8 mouse cellular contexts compared by ENCODE assay signal in the genomic region with DNA sequence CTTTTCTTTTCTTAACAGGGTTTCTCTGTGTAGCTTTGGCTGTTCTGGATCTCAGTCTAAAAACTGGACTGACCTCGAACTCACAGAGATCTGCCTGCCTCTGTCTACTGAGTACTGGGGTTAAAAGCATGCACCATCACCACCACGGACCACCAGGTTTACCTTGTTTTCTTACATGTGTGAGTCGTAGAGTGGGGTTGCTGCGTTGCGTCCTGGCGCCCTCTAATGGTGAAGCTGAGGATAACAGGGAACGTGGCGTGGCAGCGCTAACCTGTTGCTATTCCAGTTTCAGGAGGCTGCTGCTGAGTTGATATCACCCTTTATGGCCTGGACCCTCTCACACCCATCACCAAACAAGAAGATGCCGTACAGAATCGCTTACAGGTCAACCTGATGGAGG. TPM values are rescaled to one million over a fixed set of nuclear protein-coding genes. Genes with fewer than 3 reads are reported as not detected.
A peak's percentile ranks its signal among the peaks of the same experiment; 100 is the strongest.
DNase-seq lines count a peak whose midpoint lies in the region; ATAC-seq and TF ChIP-seq lines count a peak whose summit lies in the region.
"Had no signal": no experiment of that assay in that cellular context is flagged by ENCODE, and none has a peak within 500 bp of the region (broad histone marks: within the 10 kb centered on the region; RNA-seq: fewer than 3 reads in every experiment).

No protein-coding gene starts in this region.

- peak; percentile 93 for TF ChIP-seq CTCF in layer of hippocampus, adult 2 months (conservative IDR thresholded peaks at IDR 0.05)
- peak; percentile 97 for TF ChIP-seq CTCF in lung, embryonic 14.5 days (IDR thresholded peaks at IDR 0.05; ENCODE audit: low read depth)

- peak; percentile 93 for DNase-seq in CD4-positive, CD25-positive, alpha-beta regulatory T cell, adult 2 months (ENCODE audit: low read depth, low spot score)
- peak; percentile 86 for DNase-seq in NIH3T3 (ENCODE audit: low read depth)
- DNase-seq in cerebellum, postnatal 14 days = peak; percentile 78 to 81
- DNase-seq in heart, adult 18-20 months = peak; percentile 82 to 91
- peak; percentile 64 to 83 for DNase-seq in layer of hippocampus, adult 2 months (ENCODE audit: low spot score in 2 of 2)
- DNase-seq in lung, embryonic 14.5 days = peak; percentile 84
- DNase-seq in right cerebral cortex, postnatal 14 days = peak; percentile 68

- H3K4me3 ChIP-seq in layer of hippocampus, adult 2 months = no peak overlapping the region
- no peak overlapping the region for H3K4me3 ChIP-seq in lung, embryonic 14.5 days (ENCODE audit: low read depth, low read length)
- H3K4me3 ChIP-seq: neural tube, embryonic 12.5 days had no signal

- no peak overlapping the region for H3K27ac ChIP-seq in layer of hippocampus, adult 2 months
- H3K27ac ChIP-seq in lung, embryonic 14.5 days (ENCODE audit: low read depth) = no peak overlapping the region
- H3K27ac ChIP-seq: neural tube, embryonic 12.5 days had no signal

- H3K36me3 ChIP-seq in lung, embryonic 14.5 days (ENCODE audit: insufficient read depth) = 0 out of 2 replicates have a peak, but pooled peaks cover 4% of the 10 kb centered on the region

- ATAC-seq in lung, embryonic 14.5 days (ENCODE audit: insufficient read depth) = no peak

- H3K9ac ChIP-seq in lung, embryonic 14.5 days = no peak overlapping the region
- H3K9ac ChIP-seq: neural tube, embryonic 12.5 days had no signal

- peaks cover 7% of the 10 kb centered on the region for H3K4me1 ChIP-seq in lung, embryonic 14.5 days (ENCODE audit: insufficient read depth)

- H3K4me2 ChIP-seq in lung, embryonic 14.5 days = no peak overlapping the region

- 9% methylated on average over 11 of the region's 11 CpGs for WGBS in lung, embryonic 14.5 days

- no peaks in the 10 kb centered on the region for H3K9me3 ChIP-seq in lung, embryonic 14.5 days (ENCODE audit: low read depth, low read length)
- H3K9me3 ChIP-seq: neural tube, embryonic 12.5 days had no signal

- no peaks in the 10 kb centered on the region for H3K27me3 ChIP-seq in lung, embryonic 14.5 days (ENCODE audit: insufficient read depth, low read length)
- H3K27me3 ChIP-seq: neural tube, embryonic 12.5 days had no signal

RNA-seq across cellular contexts. Expression of a gene that starts 19.5 kb away (rescaled TPM):
- total RNA-seq in heart, adult 18-20 months (2021) = 100 to 1,000 TPM; 228 to 240 TPM
- 100 to 1,000 TPM; 393 to 396 TPM for total RNA-seq in layer of hippocampus, adult 2 months (2021)
- 588 and 606 TPM in 2 replicates for polyA plus RNA-seq in lung, embryonic 14.5 days (2014; fragmentation: Nextera tagmentation; extraction: Ambion mirVana)
